Mouse (Mus musculus) skeletal muscle tissue, postnatal 0 days (tissue): ENCODE results near the gene Cd82. TPM values are rescaled to one million over a fixed set of nuclear protein-coding genes. Genes with fewer than 3 reads are reported as not detected.

Source experiments
- microRNA-seq, 2 experiments: library from miRNA; unstranded; fragments of <30 nt; microRNA quantifications; one replicate each; pipeline ENCODE4; 2016
- polyA plus RNA-seq: library from polyadenylated mRNA; unstranded; fragments of >200 nt; fragmentation: Nextera tagmentation; extraction: Ambion mirVana; gene quantifications from 2 replicates; pipeline ENCODE4 v1.2.1, GENCODE M21; 2015

Cd82 gene
- polyA plus RNA-seq: 41.8 and 45.4 TPM in 2 replicates

GRCm38 (mm10) chr2:93462760-93463159, at the start of gene Cd82:
Cd82 (minus strand) TSS chr2:93463140.

Small RNA genes lying within 50 kb of the gene (microRNA-seq; reads per million reads assigned to microRNA genes)
- 0 to 0.10 reads per million in 2 experiments for gene Mir7001

Other genes starting within 250 kb of the Cd82 start
- 11.8 and 17.2 TPM in 2 replicates for gene Tspan18, start 128.6 kb downstream of the Cd82 start, polyA plus RNA-seq
- not detected in 2 replicates for gene Gm10803, start 97.4 kb upstream of the Cd82 start, polyA plus RNA-seq
- 0.18 and 0.23 TPM in 2 replicates for gene Alx4, start 179.2 kb upstream of the Cd82 start, polyA plus RNA-seq